Mouse (Mus musculus): ENCODE measurements around the gene Prim2.

DNA sequence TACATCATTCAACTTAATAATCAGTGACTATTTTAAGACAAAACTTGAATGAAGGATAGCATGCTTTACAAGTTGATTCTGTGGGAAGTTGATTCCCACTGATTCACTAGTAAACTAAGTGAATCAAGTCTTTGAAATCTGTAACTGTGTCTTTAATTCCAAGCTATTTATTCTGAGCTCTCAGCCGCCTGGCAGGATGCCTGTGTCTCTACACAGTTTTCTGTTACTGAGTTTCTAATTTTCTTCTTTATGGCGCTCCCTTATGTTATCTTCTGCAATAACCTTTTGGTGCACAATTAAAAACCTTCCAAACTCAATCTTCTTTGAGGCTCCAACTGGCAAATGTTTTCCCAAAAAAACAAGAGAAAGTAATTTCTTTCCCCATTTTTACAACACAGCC, 28.5 kb downstream of the Prim2 start:
- TF ChIP-seq POLR2A (IDR thresholded peaks at IDR 0.05; ENCODE audit: extremely low read depth, insufficient read depth, low read length) (no peak), CTCF (IDR thresholded peaks at IDR 0.05; ENCODE audit: extremely low read depth, insufficient read depth, low read length) (no peak)
